Comparison of ENCODE assay signal across 16 mouse cellular contexts in the genomic region with DNA sequence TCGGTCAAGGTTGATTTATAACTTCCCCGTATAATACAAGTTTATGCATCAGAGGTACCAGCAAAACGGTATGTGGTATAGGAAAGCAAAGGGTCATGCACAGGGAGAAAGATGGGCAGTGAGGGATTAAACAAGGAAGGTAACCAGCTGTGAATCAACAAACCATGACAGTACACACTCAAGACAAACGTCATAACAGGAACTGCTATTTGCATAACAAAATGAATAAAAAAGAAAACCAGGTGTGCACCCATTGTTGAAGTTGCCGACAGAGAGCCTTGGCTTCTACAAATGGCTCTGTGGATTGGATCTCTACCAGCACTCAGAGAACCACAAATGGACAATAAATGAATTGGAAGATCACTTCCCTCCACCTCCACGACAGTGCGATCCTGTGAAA.
"Had no signal": no experiment of that assay in that cellular context is flagged by ENCODE, and none has a peak within 500 bp of the region (broad histone marks: within the 10 kb centered on the region; RNA-seq: fewer than 3 reads in every experiment).

No protein-coding gene starts in this region.

- DNase-seq: retina, postnatal 1 day; right cerebral cortex, adult 18-20 months; right cerebral cortex, postnatal 14 days; right cerebral cortex, postnatal 25 days; right cerebral cortex, postnatal 4 days; spleen, adult 18-20 months; thymus, adult 18-20 months; thymus, adult 2 months; thymus, postnatal 14 days; thymus, postnatal 25 days; thymus, postnatal 36 days; thymus, postnatal 4 days had no signal

- H3K4me1 ChIP-seq: stomach, embryonic 15.5 days had no signal

- H3K9ac ChIP-seq: neural tube, embryonic 13.5 days; neural tube, embryonic 15.5 days; stomach, embryonic 15.5 days had no signal

- H3K27ac ChIP-seq: neural tube, embryonic 13.5 days; neural tube, embryonic 15.5 days; stomach, embryonic 15.5 days; stomach, postnatal 0 days had no signal

- H3K36me3 ChIP-seq: neural tube, embryonic 13.5 days; neural tube, embryonic 15.5 days; stomach, embryonic 15.5 days had no signal

- H3K4me2 ChIP-seq: neural tube, embryonic 13.5 days; neural tube, embryonic 15.5 days; stomach, embryonic 15.5 days had no signal

- H3K9me3 ChIP-seq: neural tube, embryonic 13.5 days; neural tube, embryonic 15.5 days; stomach, embryonic 15.5 days had no signal

- H3K4me3 ChIP-seq: neural tube, embryonic 13.5 days; neural tube, embryonic 15.5 days; stomach, embryonic 15.5 days had no signal

- H3K27me3 ChIP-seq: neural tube, embryonic 13.5 days; neural tube, embryonic 15.5 days; stomach, embryonic 15.5 days had no signal
